Mouse (Mus musculus) hindbrain, embryonic 16.5 days (tissue): ENCODE data around the gene Rnase1. TPM values are rescaled to one million over a fixed set of nuclear protein-coding genes. Genes with fewer than 3 reads are reported as not detected.

Experiments used
- ATAC-seq: fragments of 200-750 bp; cut with Nextera tagmentation; 2 replicates; pipeline ENCODE4 v1.8.0; 2017; ENCODE audit warnings: moderate TSS enrichment, moderate library complexity
- H3K27ac ChIP-seq: fragments of 300-500 bp; sonication (generic); 2 replicates; pipeline ENCODE4 v1.5.1; 2014; ENCODE audit warnings: low read depth, mild to moderate bottlenecking, control low read depth, low read length, moderate library complexity
- H3K27me3 ChIP-seq: fragments of 300-500 bp; sonication (generic); replicated peaks from 2 replicates; pipeline ENCODE4 v1.6.1; 2014; ENCODE audit warnings: low read length; ENCODE audit not compliant: control insufficient read depth, insufficient read depth
- H3K36me3 ChIP-seq: fragments of 300-500 bp; sonication (generic); 2 replicates; pipeline ENCODE4 v1.6.1; 2014; ENCODE audit warnings: mild to moderate bottlenecking, low read length, moderate library complexity, mixed read lengths; ENCODE audit not compliant: control insufficient read depth, insufficient read depth
- H3K4me1 ChIP-seq: fragments of 300-500 bp; sonication (generic); 2 replicates; pipeline ENCODE4 v1.6.1; 2014; ENCODE audit warnings: low read depth, low read length; ENCODE audit not compliant: control insufficient read depth, insufficient read depth
- H3K4me2 ChIP-seq: fragments of 300-500 bp; sonication (generic); 2 replicates; pipeline ENCODE4 v1.6.1; 2014; ENCODE audit warnings: mild to moderate bottlenecking, low read length, control low read depth, moderate library complexity
- H3K4me3 ChIP-seq: fragments of 300-500 bp; sonication (generic); 2 replicates; pipeline ENCODE4 v1.5.1; 2014; ENCODE audit warnings: mild to moderate bottlenecking, low read length, control low read depth, moderate library complexity
- H3K9ac ChIP-seq: fragments of 300-500 bp; sonication (generic); 2 replicates; pipeline ENCODE4 v1.6.1; 2014; ENCODE audit warnings: low read depth, mild to moderate bottlenecking, control low read depth, low read length, moderate library complexity
- H3K9me3 ChIP-seq: fragments of 300-500 bp; sonication (generic); 2 replicates; pipeline ENCODE4 v1.6.1; 2014; ENCODE audit warnings: mild to moderate bottlenecking, low read length, moderate library complexity; ENCODE audit not compliant: control insufficient read depth
- WGBS: fragments of 180-500 bp; shearing (Covaris S2); extraction: QIAGEN DNeasy Blood & Tissue Kit; methylation state at CpG from one replicate; pipeline ENCODE4 v1.1.7; 2014; 5-methylcytosine and 5-hydroxymethylcytosine counted together
- polyA plus RNA-seq: library from polyadenylated mRNA; unstranded; fragments of >200 nt; fragmentation: Nextera tagmentation; extraction: Ambion mirVana; gene quantifications from 2 replicates; pipeline ENCODE4 v1.2.1, GENCODE M21; 2015

Rnase1 gene
- polyA plus RNA-seq, 1 experiment from 2014 or later: 0.84 TPM

DNA sequence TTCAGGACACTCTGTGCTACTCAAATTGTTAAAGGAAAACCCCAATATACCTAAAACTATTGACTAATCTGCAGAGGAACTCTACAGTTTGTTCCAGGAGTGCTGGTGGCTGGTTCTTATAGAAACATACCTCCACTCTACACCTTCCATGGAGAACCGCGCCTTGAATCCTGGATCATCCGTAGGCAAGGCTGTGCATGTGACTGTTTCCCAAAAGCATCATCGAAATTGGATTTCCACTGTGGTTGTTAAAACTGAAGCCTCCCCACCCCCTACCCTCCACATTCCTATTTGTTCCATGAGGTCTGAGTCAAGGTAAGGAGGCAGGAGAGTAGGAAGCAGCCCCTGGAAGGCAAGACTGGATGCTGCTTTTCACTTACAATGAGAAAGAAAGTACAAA is 2.1 kb downstream of the Rnase1 start:
- WGBS: 95% methylated on average over 4 of the region's 4 CpGs
- Histone ChIP-seq H3K9ac (no peak overlapping the region), H3K36me3 (no peaks in the 10 kb centered on the region), H3K4me2 (no peak overlapping the region), H3K9me3 (no peaks in the 10 kb centered on the region), H3K27ac (no peak overlapping the region), H3K27me3 (no peaks in the 10 kb centered on the region), H3K4me3 (no peak overlapping the region), H3K4me1 (no peaks in the 10 kb centered on the region)
- ATAC-seq: no peak

DNA sequence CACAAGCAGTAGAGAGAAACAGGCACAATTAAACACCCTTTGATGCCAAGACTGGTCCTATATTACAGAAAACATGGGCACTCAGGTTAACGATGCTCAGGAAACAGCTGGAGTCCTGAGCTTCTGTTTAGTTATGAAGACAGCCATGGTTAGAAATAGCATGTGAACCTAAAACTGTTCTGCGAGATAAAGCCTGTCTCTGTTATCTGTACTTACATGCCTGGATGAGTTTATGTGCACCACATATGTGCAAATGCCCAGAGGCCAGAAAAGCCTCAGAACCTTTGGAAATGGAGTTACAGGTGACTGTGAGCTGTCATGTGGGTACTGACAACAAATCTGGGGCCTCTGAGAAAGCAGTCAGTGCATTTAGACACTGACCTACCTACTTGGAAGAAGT is 2.6 kb downstream of the Rnase1 start:
- H3K27me3 ChIP-seq: no peaks in the 10 kb centered on the region
- no peak overlapping the region for H3K4me2 ChIP-seq
- WGBS: 83% methylated on average over 2 of the region's 2 CpGs

DNA sequence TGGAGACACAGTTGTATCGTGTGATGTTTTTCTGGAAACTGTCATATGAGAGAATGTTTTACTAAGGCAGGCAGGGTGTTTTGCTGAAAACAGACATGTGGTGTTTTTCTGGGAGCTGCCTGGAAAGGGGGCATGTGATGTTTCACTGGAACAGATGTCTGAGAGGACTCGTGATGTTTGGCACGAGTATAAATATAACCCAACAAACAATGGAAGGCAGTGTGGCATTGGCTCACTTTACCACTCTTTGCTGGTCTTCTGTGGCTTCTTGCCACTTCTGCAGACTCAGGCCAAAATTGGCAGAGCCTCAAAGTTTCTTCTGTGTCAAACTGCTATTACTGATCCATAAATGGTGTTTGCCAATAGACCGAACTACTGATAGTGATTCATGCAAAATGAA is 3.3 kb downstream of the Rnase1 start:
- ATAC-seq: no peak
- Histone ChIP-seq H3K27ac (no peak overlapping the region), H3K9ac (no peak overlapping the region), H3K4me1 (no peaks in the 10 kb centered on the region), H3K4me2 (no peak overlapping the region), H3K9me3 (no peaks in the 10 kb centered on the region), H3K27me3 (no peaks in the 10 kb centered on the region), H3K36me3 (no peaks in the 10 kb centered on the region), H3K4me3 (no peak overlapping the region)
- 68% methylated on average over 4 of the region's 4 CpGs for WGBS

More for the DNA sequence above, 2.6 kb downstream of the Rnase1 start:
- no peaks in the 10 kb centered on the region for H3K36me3 ChIP-seq
- H3K9ac ChIP-seq: no peak overlapping the region
- ATAC-seq: no peak
- H3K27ac ChIP-seq: no peak overlapping the region
- H3K4me1 ChIP-seq: no peaks in the 10 kb centered on the region
- H3K9me3 ChIP-seq: no peaks in the 10 kb centered on the region
- H3K4me3 ChIP-seq: no peak overlapping the region

DNA sequence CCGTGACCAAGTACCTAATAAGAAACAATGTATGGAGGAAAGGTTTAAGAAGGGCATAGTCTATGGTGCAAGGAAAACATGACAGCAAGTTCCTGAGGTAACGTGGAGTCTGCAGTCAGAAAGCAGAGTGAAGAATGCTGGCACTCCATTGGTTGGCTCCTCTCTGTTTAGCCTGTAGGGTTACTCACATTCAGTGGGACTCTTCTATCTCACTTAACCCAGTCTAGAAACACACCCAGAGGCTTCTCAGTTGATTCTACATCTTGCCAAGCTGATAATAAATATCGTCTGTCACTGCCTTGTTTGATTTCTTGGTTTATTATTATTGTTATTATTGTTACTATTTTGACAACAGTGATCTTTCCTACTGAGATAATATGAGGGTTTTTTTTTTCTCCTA is 4.0 kb downstream of the Rnase1 start:
- WGBS: 83% methylated on average over 3 of the region's 3 CpGs
- H3K4me2 ChIP-seq: no peak overlapping the region
- H3K27ac ChIP-seq: no peak overlapping the region
- no peaks in the 10 kb centered on the region for H3K36me3 ChIP-seq
- no peaks in the 10 kb centered on the region for H3K9me3 ChIP-seq
- no peaks in the 10 kb centered on the region for H3K27me3 ChIP-seq
- no peaks in the 10 kb centered on the region for H3K4me1 ChIP-seq
- no peak overlapping the region for H3K9ac ChIP-seq
- ATAC-seq: no peak
- H3K4me3 ChIP-seq: no peak overlapping the region

DNA sequence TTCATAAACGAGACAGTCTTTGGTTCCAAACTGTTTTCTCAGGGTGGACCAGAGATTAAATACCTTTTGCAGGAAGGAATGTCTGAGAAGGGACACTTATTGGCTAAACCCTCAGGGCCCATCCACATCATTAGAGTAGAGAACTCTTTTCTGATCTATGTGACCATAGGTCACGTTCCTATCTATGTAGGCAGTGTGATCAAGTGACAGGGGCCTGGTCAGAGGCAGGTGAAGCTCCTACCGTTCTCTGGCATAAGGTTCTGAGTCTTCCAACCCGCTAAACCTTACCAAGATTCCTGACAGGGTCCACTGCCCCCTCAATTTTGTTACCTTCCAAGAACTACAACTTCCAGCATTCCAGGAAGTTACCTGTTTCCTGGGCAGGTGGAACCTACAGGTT is 4.5 kb downstream of the Rnase1 start:
- H3K4me2 ChIP-seq: no peak overlapping the region
- 92% methylated on average over 4 of the region's 4 CpGs for WGBS
- no peak for ATAC-seq
- no peaks in the 10 kb centered on the region for H3K4me1 ChIP-seq
- H3K27me3 ChIP-seq: no peaks in the 10 kb centered on the region
- H3K9me3 ChIP-seq: no peaks in the 10 kb centered on the region
- H3K9ac ChIP-seq: no peak overlapping the region
- no peak overlapping the region for H3K4me3 ChIP-seq
- no peak overlapping the region for H3K27ac ChIP-seq
- H3K36me3 ChIP-seq: no peaks in the 10 kb centered on the region

DNA sequence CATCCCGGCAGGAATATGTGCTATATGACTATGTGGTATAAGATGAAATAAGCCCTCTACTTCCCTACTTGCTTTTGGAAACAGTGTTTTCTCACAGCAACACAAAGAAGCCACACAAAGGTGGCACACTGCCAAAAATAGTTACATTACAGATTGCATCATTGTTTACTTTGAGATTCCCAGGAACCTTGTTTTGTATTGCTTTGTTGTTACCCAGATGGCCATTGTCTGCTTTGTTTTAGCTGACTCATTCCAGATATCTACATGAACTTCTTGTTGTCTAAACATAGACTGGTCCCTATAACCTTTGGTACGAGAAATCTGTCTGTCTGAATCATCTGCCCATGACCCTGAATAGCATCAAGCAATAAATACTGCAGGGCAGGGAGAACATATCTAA is 6.2 kb downstream of the Rnase1 start:
- H3K9ac ChIP-seq: no peak overlapping the region
- H3K4me1 ChIP-seq: no peaks in the 10 kb centered on the region
- no peak overlapping the region for H3K27ac ChIP-seq
- H3K4me3 ChIP-seq: no peak overlapping the region
- H3K4me2 ChIP-seq: no peak overlapping the region
- no peaks in the 10 kb centered on the region for H3K36me3 ChIP-seq
- no peak for ATAC-seq
- no peaks in the 10 kb centered on the region for H3K27me3 ChIP-seq
- H3K9me3 ChIP-seq: no peaks in the 10 kb centered on the region
- 73% methylated on average over 2 of the region's 2 CpGs for WGBS

DNA sequence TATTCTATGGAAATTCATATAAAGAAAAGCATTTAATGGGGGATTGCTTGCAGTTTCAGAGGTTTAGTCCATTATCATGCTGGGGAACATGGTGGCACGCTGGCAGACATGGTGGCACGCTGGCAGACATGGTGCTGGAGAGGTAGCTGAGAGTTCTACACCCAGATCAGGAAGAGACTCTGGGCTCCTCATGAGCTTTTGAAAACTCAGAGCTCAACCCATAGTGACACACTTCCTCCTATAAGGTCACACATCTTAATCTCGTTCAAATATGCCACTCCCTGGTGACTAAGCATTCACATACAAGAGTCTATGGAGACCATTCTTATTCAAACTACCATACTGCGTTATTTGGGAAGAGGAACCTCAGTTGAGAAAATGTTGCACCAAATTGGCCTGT is 14.2 kb downstream of the Rnase1 start:
- Histone ChIP-seq H3K9ac (no peak overlapping the region), H3K27me3 (no peaks in the 10 kb centered on the region), H3K27ac (no peak overlapping the region), H3K36me3 (no peaks in the 10 kb centered on the region), H3K9me3 (no peaks in the 10 kb centered on the region), H3K4me1 (no peaks in the 10 kb centered on the region), H3K4me2 (no peak overlapping the region), H3K4me3 (no peak overlapping the region)
- no peak for ATAC-seq
- WGBS: 90% methylated on average over 4 of the region's 4 CpGs

DNA sequence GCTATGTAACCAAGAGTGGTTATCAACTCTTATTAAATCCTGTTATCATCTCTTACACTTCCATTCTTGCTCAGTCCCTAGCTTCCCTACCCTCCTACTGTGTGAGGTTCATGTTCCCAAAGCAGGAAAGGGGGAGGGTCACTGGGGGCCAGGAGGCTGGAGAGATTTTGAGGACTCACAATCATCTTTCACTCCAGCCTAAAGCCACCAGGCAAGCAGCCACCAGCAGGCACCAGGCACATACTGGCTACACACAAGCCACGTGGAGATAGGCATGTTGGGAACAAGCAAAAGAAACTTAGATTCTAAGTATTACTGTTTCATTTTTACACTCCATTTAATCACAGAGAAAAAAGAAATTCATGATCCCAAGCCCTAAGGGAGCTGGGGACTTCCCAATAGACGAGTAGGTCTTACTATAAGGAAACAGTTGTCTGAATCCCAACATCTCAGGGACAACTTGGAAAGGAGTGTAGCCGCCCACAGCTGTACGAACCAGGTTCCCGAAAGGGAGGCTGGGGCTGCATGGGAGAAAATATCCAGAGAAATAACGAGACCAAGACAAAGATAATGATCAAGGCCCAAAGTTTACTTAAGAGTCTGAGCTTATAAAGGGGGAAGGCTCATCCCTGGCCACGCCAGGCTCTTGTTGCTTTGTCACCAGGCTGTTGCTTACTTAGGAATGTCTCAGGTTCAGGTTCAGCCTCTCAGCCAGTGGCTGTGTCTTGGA is 15.3 kb downstream of the Rnase1 start:
- Histone ChIP-seq H3K27me3 (no peaks in the 10 kb centered on the region), H3K4me3 (no peak overlapping the region), H3K4me1 (no peaks in the 10 kb centered on the region), H3K4me2 (no peak overlapping the region), H3K27ac (no peak overlapping the region), H3K9ac (no peak overlapping the region), H3K9me3 (no peaks in the 10 kb centered on the region), H3K36me3 (no peaks in the 10 kb centered on the region)
- WGBS: 79% methylated on average over 7 of the region's 7 CpGs
- ATAC-seq: no peak

DNA sequence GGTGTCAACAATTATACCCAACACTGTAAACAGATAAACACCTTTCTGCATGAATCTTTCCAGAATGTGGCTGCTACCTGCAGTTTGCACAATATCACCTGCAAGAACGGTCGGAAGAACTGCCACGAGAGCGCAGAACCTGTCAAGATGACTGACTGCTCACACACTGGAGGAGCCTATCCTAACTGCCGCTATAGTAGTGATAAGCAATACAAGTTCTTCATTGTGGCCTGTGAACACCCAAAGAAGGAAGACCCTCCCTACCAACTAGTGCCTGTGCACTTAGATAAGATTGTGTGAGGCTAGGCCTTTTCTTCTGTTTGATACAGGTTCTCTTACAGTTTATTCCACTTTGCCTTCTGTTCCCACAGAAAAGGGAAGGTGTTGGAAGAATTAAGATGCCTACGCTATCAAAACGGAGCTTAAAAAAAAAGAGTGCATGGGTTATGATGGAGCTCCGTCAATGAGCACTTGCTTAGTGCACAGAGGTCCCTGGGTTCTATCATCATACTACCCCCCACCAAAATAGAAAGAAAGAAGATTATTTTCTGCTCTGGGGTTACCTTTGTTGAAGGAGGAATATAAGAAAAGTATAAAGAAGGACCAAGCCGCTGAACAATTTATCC is 16.2 kb downstream of the Rnase1 start:
- Histone ChIP-seq H3K9ac (no peak overlapping the region), H3K27me3 (no peaks in the 10 kb centered on the region), H3K36me3 (no peaks in the 10 kb centered on the region), H3K27ac (no peak overlapping the region), H3K9me3 (no peaks in the 10 kb centered on the region), H3K4me2 (no peak overlapping the region), H3K4me1 (no peaks in the 10 kb centered on the region), H3K4me3 (no peak overlapping the region)
- WGBS: 90% methylated on average over 9 of the region's 9 CpGs
- no peak for ATAC-seq
